ENCODE assay signal across 11 mouse cellular contexts in genomic region chr11:7211211-7211610, GRCm38 (mm10). TPM values are rescaled to one million over a fixed set of nuclear protein-coding genes. Genes with fewer than 3 reads are reported as not detected.
DNase-seq lines count a peak whose midpoint lies in the region; ATAC-seq lines count a peak whose summit lies in the region.
"Had no signal": no experiment of that assay in that cellular context is flagged by ENCODE, and none has a peak within 500 bp of the region (broad histone marks: within the 10 kb centered on the region; RNA-seq: fewer than 3 reads in every experiment).

No protein-coding gene starts in this region.

- no peaks in the 10 kb centered on the region for H3K9me3 ChIP-seq in midbrain, embryonic 16.5 days (replicated peaks; ENCODE audit: control insufficient read depth, low read length, poor library complexity, severe bottlenecking)
- no peaks in the 10 kb centered on the region for H3K9me3 ChIP-seq in midbrain, embryonic 10.5 days (replicated peaks)
- no peaks in the 10 kb centered on the region for H3K9me3 ChIP-seq in stomach, embryonic 16.5 days (replicated peaks; ENCODE audit: control insufficient read depth, low read length)

- 22% methylated on average over 9 of the region's 9 CpGs for WGBS in midbrain, embryonic 16.5 days
- WGBS in midbrain, embryonic 10.5 days = 50% methylated on average over 9 of the region's 9 CpGs
- 19% methylated on average over 9 of the region's 9 CpGs for WGBS in stomach, embryonic 16.5 days

- no peak overlapping the region for H3K4me3 ChIP-seq in midbrain, embryonic 16.5 days (ENCODE audit: low read depth, low read length)
- no peak overlapping the region for H3K4me3 ChIP-seq in midbrain, embryonic 10.5 days
- H3K4me3 ChIP-seq in stomach, embryonic 16.5 days (replicated peaks; ENCODE audit: low read length) = no peak overlapping the region

- ATAC-seq in midbrain, embryonic 16.5 days = no peak
- no peak for ATAC-seq in stomach, embryonic 16.5 days (ENCODE audit: insufficient read depth, low FRiP score)

- H3K36me3 ChIP-seq in midbrain, embryonic 16.5 days (ENCODE audit: control insufficient read depth, insufficient read depth, low read length) = no peaks in the 10 kb centered on the region
- no peaks in the 10 kb centered on the region for H3K36me3 ChIP-seq in midbrain, embryonic 10.5 days
- H3K36me3 ChIP-seq in stomach, embryonic 16.5 days (ENCODE audit: control insufficient read depth, insufficient read depth, low read length) = no peaks in the 10 kb centered on the region

- DNase-seq in embryo, embryonic 9.5 days (ENCODE audit: extremely low spot score) = peak; percentile 17
- DNase-seq in embryo, embryonic 11 days = no peak
- no peak for DNase-seq in midbrain, embryonic 10.5 days (ENCODE audit: low spot score)
- peak; percentile 73 to 79 for DNase-seq in kidney, postnatal 25 days
- DNase-seq in spleen, postnatal 10 days (ENCODE audit: low spot score in 2 of 2) = no peak
- no peak for DNase-seq in gastrocnemius, postnatal 10 days
- DNase-seq: gastrocnemius, postnatal 14 days; right cerebral cortex, postnatal 4 days had no signal

- H3K4me2 ChIP-seq in midbrain, embryonic 16.5 days (ENCODE audit: low read length) = peak overlapping the region; percentile 16; the same call in 1 of the 2 replicates
- H3K4me2 ChIP-seq in stomach, embryonic 16.5 days (ENCODE audit: low read depth, low read length) = peak overlapping the region; percentile 10; the same call in 1 of the 2 replicates

- H3K27ac ChIP-seq in midbrain, embryonic 16.5 days (ENCODE audit: low read length) = no peak overlapping the region
- no peak overlapping the region for H3K27ac ChIP-seq in midbrain, embryonic 10.5 days (replicated peaks)
- H3K27ac ChIP-seq in stomach, embryonic 16.5 days (ENCODE audit: low read length) = no peak overlapping the region

- no peak overlapping the region for H3K9ac ChIP-seq in midbrain, embryonic 16.5 days (ENCODE audit: low read depth, low read length)
- no peak overlapping the region for H3K9ac ChIP-seq in stomach, embryonic 16.5 days (ENCODE audit: low read length)

- peaks cover 21% of the 10 kb centered on the region for H3K4me1 ChIP-seq in midbrain, embryonic 16.5 days (ENCODE audit: control insufficient read depth, insufficient read depth, low read length)
- peaks cover 36% of the 10 kb centered on the region for H3K4me1 ChIP-seq in midbrain, embryonic 10.5 days
- H3K4me1 ChIP-seq in stomach, embryonic 16.5 days (ENCODE audit: control insufficient read depth, insufficient read depth, low read length) = peaks cover 16% of the 10 kb centered on the region; the same call in 1 of the 2 replicates

- H3K27me3 ChIP-seq in midbrain, embryonic 16.5 days (ENCODE audit: control insufficient read depth, insufficient read depth, low read depth, low read length) = peaks cover 9% of the 10 kb centered on the region
- peaks cover 52% of the 10 kb centered on the region for H3K27me3 ChIP-seq in midbrain, embryonic 10.5 days (ENCODE audit: low read depth, poor library complexity, severe bottlenecking)
- peaks cover 18% of the 10 kb centered on the region for H3K27me3 ChIP-seq in stomach, embryonic 16.5 days (ENCODE audit: control insufficient read depth, insufficient read depth, low read length)

RNA-seq across cellular contexts. Expression of gene Igfbp3, which starts 2.5 kb away (rescaled TPM):
- 13.7 and 15.6 TPM in 2 replicates for polyA plus RNA-seq in midbrain, embryonic 16.5 days (2015; fragmentation: Nextera tagmentation; extraction: Ambion mirVana)
- polyA plus RNA-seq in midbrain, embryonic 10.5 days (2016; fragmentation: Nextera tagmentation; extraction: Ambion mirVana) = 8.2 and 9.6 TPM in 2 replicates
- polyA plus RNA-seq in stomach, embryonic 16.5 days (2015; fragmentation: Nextera tagmentation; extraction: Ambion mirVana) = 41.4 and 50.8 TPM in 2 replicates
- total RNA-seq in gastrocnemius, postnatal 10 days (2021) = 10 to 100 TPM; 76.9 to 82.2 TPM
- total RNA-seq: CH12.LX had no signal

RNA-seq across cellular contexts. Expression of gene Igfbp1, which starts 13.6 kb away (rescaled TPM):
- 0.11 and 0.27 TPM in 2 replicates for polyA plus RNA-seq in midbrain, embryonic 16.5 days (2015; fragmentation: Nextera tagmentation; extraction: Ambion mirVana)
- 0.22 and 0.25 TPM in 2 replicates for polyA plus RNA-seq in midbrain, embryonic 10.5 days (2016; fragmentation: Nextera tagmentation; extraction: Ambion mirVana)
- polyA plus RNA-seq in stomach, embryonic 16.5 days (2015; fragmentation: Nextera tagmentation; extraction: Ambion mirVana) = 5.8 and 8.5 TPM in 2 replicates
- total RNA-seq in gastrocnemius, postnatal 10 days (2021) = under 1 TPM in 1 of 2 experiments, not detected in 1; 0.68 TPM
- total RNA-seq: CH12.LX; gastrocnemius, postnatal 14 days had no signal

RNA-seq across cellular contexts. Expression of gene Gm11985, which starts 22.8 kb away (rescaled TPM):
- not detected in 2 replicates for polyA plus RNA-seq in midbrain, embryonic 16.5 days (2015; fragmentation: Nextera tagmentation; extraction: Ambion mirVana)
- polyA plus RNA-seq in midbrain, embryonic 10.5 days (2016; fragmentation: Nextera tagmentation; extraction: Ambion mirVana) = not detected in 2 replicates
- not detected in 2 replicates for polyA plus RNA-seq in stomach, embryonic 16.5 days (2015; fragmentation: Nextera tagmentation; extraction: Ambion mirVana)
- total RNA-seq in gastrocnemius, postnatal 10 days (2021) = not detected
- total RNA-seq: CH12.LX; gastrocnemius, postnatal 14 days had no signal

Comparison
In these comparisons a context has a peak if more than half of its experiments do, and no peak if none do; other contexts are left out.
1. DNase-seq: peak in embryo, embryonic 9.5 days (single experiment) and kidney, postnatal 25 days (2 of 2); none in embryo, embryonic 11 days (single experiment), midbrain, embryonic 10.5 days (single experiment), spleen, postnatal 10 days (0 of 2) and gastrocnemius, postnatal 10 days (single experiment).